Mouse (Mus musculus) c-Kit-positive CD71-negative TER-119-negative erythroid progenitor cells, embryonic 14.5 days (primary cell): ENCODE measurements around the gene Gm8237.
"Not testable (repeated sequence)": the region's sequence is repeated elsewhere in the genome, so short reads cannot be mapped to it uniquely, and the experiment has no call there.

Experiments used
- DNase-seq: peaks from one replicate; pipeline ENCODE4 v3.0.0-alpha.2; 2013; ENCODE audit warnings: low read depth

Gm8237 gene

GRCm38 (mm10) chr14:5880241-5880640 is at the start of gene Gm8237:
Gene Gm8237, minus strand, starts transcription at chr14:5880382.
- DNase-seq, result not testable (repeated sequence)

DNA sequence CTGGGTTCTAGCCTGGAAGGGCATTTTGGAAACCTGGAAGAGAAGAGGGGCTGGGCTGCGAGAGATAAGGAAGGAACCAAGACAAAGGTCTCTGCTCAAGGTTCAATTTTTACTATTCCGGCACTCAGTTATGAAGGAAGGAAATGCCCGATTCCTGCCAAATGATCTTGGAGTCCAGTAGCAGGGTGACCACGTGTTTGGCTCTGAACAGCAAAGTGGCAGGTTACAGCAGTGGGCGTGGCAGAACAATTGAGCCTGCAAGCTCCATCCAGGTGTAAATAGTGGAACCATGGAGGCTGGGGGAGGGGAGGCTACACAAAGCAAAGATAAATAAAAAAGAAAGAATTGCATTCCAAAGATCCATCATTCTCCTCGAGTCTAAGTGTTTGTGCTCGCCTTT is 43.1 kb upstream of the Gm8237 start:
- not testable (repeated sequence) for DNase-seq

DNA sequence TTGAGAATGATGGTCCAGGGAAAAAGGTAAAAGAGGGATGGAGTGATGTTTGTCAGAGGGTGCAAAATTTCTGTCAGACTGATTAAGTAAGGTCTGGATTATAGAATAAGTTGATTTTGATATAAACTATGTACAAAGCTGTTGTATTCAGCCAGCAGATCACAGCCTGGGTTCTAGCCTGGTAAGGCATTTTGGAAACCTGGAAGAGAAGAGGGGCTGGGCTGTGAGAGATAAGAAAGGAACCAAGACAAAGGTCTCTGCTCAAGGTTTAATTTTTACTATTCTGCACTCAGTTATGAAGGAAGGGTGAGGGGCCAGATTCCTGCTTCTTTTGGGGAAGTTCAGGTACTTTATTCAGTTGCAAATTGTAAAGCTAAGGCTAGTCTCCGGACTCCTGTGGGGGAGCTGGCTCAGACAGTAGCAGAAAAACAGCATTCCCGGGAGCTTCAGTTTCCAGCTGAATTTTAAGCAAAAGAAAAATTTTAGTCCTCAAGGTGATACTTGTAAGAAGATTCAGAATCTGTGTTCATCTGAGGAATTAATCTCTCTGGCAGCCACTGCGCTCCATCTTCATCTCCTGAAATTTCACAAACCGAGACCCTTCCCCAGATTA is 38.3 kb upstream of the Gm8237 start:
- not testable (repeated sequence) for DNase-seq

GRCm38 (mm10) chr14:5913701-5914100 is 33.5 kb upstream of the Gm8237 start:
- not testable (repeated sequence) for DNase-seq

DNA sequence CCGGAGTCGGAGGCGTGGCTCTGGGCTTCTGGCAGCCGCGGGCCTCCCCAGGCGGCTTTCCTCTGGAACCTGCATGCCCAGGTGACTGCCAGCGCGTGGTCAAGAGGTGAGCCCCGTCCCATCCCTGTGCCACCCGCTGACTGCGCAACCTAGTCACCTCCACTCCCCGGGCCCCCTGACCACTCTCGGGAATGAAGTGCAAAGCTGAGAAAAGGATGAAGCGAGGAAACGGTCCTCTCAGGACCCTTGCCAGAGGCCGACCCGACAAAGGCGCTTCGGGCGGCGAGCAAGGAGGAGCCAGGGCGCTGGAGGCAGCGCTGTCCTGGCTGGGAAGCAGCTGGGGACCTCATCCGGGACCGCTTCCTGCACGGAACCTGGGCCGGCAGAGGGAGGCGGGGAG is 391 bp downstream of the Gm8237 start:
- not testable (repeated sequence) for DNase-seq

DNA sequence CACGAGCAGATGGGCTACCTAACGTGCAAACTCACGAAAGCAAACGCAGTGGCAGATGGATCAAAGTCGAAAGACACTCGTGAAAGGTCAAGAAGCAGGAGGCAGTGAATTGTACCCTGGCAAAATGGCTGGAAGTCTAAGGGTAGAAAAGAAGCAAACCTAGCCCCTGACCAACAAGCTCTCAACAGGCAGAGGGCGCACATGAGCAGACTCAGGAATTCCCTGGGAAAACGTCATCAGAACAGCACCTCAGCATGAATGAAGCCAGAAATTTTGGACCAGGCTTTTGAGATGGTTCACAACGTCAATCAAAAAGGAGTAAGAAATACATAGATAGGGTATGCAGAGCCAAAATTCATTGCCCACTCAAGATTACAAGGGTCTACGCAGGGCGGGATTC is 1.0 kb downstream of the Gm8237 start:
- not testable (repeated sequence) for DNase-seq

DNA sequence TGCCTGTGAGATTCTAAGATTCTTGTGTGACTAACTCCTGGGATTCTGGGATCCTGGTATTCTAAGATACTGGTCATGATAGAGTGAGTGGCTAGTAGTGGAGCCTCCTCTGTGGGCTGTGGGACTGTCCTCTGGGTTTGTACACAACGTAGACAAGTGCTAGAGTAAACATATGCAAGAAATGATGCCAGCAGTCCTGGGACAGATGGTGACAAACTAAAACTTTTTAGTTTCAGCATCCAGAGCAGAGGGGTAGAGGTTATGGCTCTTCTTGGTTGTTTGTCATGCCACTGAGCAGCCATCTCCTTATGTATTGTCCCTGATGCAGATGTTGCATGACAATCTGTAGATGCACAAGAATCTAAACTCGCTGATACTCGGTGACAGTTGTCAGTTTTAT is 24.3 kb downstream of the Gm8237 start:
- not testable (repeated sequence) for DNase-seq

GRCm38 (mm10) chr14:5830229-5830628 is 50.0 kb downstream of the Gm8237 start, which contains the start of gene Gm3424:
Gene Gm3424, minus strand, starts transcription at chr14:5830329.
- not testable (repeated sequence) for DNase-seq

DNA sequence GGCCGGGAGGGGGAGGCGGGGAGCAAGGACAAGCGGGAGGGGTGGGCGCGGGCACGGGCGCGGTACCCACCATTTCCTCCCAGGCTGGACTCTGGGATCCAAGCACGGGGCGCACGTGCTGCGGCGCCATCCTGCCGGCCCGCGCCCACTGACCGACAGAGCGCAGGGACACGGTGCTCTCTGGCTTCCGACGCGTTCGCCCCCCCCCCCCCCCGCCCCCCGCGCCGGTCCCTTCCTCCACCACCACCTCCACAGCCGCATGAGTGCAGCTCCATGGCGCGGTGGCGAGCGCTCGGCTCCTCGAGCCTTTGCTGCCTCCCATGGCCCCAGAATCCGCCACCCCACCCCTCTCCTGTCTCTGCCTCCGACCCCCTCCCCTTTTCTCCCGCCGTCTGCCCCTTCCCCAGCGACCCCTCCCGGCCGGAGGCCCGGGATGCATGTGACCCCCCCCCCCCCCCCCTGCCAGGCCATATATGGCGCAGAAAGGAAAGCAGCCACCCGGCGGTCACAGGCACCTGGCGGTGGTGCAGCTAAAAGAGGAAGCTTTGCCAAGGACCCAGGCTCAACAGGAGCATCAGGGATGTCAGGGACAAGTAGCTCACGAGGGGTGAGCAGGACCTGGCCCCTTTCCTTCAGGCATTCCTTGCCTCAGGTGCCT is 67.4 kb downstream of the Gm8237 start:
- not testable (repeated sequence) for DNase-seq
